Mouse (Mus musculus) ES-Bruce4 (cell line): ENCODE results near the gene Ktn1.

ENCODE experiments used
- CTCF ChIP-seq: IDR thresholded peaks from one replicate; pipeline ENCODE4 v1.8.1; 2011; ENCODE audit warnings: low read depth, low read length
- EP300 ChIP-seq: IDR thresholded peaks from 2 replicates; pipeline ENCODE4 v1.6.1; 2011; ENCODE audit warnings: low read depth, low read length; ENCODE audit not compliant: insufficient read depth

DNA sequence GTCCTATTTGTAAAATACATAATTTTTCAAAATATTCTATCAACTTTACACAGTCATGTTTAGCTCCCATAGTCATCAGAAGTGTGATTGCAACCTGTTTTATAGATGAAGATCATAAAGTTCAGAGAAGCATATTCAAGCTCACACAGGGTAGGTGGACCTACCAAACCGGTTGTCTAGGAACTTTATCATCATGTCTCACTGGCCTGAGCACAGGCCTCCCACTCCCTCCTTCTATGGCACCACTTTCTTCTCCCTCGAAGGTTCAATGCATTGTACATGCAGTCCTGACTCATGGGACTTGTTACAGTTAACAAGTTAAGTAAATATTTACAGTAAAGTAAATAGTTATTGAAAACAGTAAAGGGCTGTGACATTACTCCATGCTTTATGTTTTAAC lies 118.1 kb downstream of the Ktn1 start:
- no peak for TF ChIP-seq EP300
- TF ChIP-seq CTCF = no peak
